Mouse (Mus musculus) ovary, postnatal 36 days (tissue): ENCODE data around the gene Ager.
A peak's percentile ranks its signal among the peaks of the same experiment; 100 is the strongest.

Experiments
- DNase-seq: peaks from one replicate; pipeline ENCODE4 v3.0.0; 2022; ENCODE audit warnings: low spot score, mixed read lengths

Gene Ager

DNA sequence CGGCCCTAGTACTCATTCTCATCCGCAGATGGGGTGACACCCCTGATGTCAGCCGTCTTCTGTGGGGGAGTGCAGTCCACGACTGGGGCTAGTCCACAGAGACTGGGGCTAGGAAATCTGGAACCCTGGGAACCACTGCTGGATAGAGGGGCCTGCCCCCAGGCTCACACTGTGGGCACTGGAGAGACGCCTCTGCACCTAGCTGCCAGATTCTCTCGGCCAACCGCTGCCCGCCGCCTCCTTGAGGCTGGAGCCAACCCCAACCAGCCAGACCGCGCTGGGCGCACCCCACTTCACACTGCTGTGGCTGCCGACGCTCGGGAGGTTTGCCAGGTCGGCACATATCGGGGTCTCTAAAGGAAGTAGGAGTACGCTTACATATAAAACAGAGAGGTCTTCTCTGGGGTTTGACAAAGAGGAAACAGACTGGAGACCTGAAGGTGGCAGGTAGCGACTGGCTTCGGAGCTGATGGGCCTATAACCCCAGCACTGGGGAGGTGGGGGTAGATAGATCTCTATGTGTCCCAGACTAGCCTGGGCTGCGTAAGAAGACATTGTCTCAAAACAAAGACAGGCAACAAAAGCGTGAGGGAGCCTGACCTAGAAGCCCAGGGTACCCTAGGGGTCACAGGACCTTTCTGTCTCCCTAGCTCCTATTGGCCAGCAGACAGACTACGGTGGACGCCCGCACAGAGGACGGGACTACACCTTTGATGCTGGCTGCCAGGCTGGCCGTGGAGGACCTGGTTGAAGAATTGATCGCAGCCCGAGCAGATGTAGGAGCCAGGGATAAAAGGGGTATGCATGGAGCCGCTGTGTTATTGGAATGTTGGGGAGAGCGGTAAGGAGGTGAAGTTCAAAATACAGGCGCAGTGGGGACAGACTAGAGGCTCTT, 11.5 kb upstream of the Ager start:
- DNase-seq = no peak

DNA sequence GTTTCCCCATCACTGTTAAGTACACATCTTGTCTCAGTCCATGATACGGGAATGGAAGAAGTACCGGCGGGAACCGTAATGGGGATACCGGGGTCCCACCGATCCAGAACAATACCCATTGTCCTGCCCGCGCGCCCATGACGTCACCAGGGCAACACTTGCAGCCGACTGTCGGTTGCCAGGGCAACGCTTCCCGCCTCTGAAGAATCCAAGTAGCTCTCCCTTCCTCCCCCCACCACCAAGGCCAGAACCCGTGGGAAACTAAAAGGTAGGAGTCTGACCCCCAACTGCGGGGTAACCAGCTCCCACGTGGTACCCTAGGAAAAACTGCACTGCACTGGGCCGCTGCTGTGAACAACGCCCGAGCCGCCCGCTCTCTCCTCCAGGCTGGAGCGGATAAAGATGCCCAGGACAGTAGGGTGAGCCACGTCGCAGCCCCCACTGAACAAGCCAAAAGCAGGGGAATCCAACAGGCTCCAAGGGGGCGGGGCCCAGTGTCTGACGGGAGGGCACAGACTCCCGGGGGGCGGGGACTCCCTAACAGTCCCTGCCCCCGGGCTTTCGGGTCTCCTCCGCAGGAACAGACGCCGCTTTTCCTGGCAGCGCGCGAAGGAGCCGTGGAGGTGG, 10.8 kb upstream of the Ager start:
- DNase-seq = peak; percentile 91

DNA sequence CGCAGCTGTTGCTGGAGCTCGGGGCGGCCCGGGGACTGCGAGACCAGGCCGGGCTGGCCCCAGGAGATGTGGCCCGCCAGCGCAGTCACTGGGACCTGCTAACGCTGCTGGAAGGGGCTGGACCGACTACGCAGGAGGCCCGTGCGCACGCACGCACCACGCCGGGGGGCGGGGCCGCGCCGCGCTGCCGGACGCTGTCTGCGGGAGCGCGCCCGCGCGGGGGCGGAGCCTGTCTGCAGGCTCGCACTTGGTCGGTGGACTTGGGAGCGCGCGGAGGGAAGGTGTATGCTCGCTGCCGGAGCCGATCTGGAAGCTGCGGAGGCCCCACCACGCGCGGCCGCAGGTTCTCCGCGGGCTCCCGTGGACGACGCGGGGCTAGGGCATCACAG, 10.2 kb upstream of the Ager start:
- peak; percentile 98 for DNase-seq

DNA sequence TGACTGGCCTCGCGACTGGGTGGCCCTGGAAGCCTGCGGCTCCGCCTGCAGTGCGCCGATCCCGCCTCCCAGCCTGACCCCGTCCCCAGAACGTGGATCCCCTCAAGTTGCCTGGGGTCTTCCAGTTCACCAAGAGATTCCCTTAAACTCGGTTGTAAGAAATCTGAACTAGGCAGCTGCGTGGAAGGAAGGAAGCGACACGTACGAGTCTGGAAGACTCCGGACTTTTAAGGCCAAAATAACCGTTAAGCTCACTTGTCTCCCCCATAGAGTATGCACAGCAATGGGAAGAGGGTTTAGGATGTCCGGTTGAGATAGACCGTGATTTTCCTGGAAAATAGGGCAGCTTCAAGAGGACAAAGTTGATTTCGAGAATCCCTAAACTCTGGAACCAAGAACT, 9.8 kb upstream of the Ager start:
- DNase-seq = no peak

- DNase-seq = no peak
Measured at GRCm38 (mm10) chr17:34588767-34589166, 8.9 kb upstream of the Ager start.

DNA sequence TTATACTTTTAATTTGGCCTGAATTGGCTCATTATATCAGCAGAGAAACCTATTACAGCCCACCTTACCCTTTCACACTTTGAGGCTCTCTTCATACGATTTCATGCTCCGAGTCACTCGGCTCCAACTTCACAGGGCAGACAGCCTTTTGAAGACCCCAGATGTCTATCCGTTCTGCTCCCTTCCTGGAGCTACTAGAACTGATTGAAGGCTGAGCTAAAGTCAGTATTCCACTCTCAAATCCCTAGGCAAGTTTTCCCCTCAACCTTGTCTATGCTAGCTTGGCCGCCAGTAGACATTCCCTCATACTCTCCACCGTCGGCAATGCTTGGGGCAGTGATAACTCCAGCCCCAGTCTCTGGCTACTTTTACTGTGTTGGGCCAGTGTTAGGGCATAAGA, 8.5 kb upstream of the Ager start:
- DNase-seq = no peak

- peak; percentile 46 for DNase-seq
Measured at GRCm38 (mm10) chr17:34589681-34590101, 8.0 kb upstream of the Ager start, which contains the start of gene Gpsm3. Gpsm3 (plus strand) TSS chr17:34589806.

GRCm38 (mm10) chr17:34590154-34590987, 7.3 kb upstream of the Ager start:
- no peak for DNase-seq

DNA sequence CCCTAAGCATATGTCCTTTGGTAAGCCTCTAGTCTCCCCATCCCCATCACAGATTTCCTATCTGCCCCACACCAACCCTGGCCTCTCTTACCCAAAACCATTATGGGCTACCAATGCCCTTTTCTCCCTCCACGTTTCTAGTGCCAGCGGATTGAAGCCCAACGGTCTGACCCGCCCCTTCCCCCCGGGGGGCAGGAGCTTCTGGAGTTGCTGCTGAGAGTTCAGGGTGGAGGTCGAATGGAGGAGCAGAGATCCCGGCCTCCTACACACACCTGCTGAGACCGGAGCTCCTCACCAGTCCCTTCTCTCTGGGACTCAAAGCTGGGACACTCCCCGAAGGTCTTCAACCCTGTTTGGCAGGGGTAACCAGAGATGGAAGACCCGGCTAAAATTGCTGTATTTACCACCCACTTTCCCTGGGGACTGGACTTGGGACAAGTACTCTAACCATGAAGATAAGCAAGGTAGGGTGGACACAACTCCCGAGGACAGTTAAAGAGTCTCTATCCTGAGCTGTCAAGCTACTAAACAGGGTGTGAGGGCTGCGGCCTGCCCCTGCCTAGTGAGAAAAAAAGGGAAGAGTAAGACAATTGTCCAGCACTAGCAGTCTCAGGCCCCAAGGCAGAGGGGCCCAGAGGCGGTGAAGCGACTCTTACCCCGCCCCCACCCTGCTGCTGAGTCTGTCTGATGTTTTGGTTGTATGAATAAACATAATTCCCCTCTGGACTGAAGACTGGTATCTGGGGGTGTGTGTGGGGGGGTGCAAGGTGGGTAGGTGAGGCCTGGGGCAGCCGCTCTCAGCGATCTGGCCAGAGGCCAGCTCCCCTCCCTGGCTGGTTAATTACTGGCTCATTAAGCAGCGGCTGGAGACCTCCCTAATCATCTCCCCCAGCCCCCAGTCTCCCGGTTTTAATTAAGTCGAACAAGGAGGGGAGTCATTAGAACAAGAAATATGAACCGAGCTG, 6.4 kb upstream of the Ager start, which contains the start of gene Pbx2:
Pbx2 (plus strand) TSS at position 238 of the 965 bp plus-strand sequence.
- no peak for DNase-seq

DNA sequence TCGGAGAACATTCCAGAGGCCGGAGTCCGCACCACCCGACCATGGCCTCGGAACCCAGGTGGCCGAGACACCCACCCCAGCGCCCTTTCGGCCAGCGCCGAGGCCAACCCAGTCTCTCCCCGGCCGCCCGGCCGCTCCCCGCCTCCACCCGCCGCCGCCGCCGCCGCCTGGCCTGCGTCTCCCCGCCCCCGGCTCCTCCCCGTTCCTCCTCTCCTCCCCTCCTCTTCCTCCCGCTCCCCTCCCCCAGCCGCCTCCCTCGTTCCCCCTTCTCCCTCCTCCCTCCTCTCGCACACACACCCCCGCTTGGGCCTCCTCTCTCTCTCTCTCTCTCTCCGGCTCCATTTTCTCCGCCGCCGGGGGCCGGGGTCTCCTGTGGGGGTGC, 5.7 kb upstream of the Ager start:
- peak; percentile 92 for DNase-seq

DNA sequence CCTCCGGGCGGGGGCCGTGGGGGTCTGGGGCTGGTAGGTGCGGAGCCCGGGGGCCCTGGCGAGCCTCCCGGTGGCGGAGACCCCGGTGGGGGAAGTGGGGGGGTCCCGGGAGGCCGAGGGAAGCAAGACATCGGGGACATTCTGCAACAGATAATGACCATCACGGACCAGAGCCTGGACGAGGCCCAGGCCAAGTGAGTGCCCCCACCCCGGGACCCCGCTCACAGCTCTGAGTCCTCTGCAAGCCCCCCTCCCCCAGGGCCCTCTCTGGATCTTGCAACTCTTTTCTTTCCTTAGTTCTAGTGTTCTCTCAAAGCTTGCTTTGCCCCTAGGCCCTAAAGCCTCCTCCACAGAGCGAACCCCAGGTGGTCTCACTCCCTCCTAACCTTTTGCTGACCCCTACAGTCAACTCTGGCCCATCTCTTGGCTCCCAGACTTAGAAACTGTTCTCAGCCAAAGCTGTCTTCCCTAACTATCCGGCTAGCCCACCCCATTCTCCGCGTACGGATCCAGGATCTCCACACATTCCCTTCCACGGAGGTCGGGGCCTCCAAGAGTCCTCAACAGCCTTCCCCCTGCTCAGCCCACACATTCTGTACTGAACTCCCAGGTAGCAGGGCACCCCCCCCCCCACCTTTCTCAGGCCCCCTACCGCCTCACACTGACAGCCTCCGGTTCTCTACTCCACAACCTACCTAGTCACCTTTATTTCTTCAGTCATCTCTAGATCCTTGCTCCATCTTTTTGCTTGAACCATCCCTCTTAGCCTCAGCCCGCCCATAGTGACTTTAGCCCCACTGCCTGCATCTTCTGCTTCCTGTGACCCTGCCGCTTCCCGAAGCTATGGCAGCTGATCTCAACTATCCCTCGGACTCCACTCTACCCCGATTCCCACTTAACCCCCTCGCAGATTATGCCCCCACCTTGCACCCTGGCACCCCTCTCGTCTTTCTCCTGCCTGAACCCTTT, 4.8 kb upstream of the Ager start:
- DNase-seq = no peak

- DNase-seq = no peak
Measured at GRCm38 (mm10) chr17:34593752-34594525, 3.7 kb upstream of the Ager start.

GRCm38 (mm10) chr17:34596098-34596497, 1.6 kb upstream of the Ager start:
- DNase-seq = no peak

- DNase-seq = no peak
Measured at GRCm38 (mm10) chr17:34599891-34600290, 2.2 kb downstream of the Ager start.

DNA sequence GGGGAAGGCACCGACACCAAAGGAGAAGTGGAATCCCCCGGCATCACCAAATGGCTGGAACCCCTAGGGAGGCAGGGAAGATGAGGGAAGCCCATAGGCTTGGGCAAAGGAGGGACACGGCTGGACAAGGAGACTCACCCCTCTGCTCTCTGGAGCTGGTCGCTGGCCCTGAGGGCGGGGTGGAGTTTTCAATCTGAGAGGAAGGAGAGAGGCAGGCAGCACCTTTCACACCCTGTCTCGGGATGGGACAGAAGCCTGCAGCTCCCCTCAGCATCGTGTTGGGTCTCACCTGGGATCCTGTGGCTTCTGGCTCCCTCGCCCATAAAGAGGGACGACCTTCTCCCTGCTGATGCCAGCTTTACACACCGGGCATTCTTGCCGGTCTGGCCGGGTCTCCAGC, 4.1 kb downstream of the Ager start:
- DNase-seq = no peak

DNA sequence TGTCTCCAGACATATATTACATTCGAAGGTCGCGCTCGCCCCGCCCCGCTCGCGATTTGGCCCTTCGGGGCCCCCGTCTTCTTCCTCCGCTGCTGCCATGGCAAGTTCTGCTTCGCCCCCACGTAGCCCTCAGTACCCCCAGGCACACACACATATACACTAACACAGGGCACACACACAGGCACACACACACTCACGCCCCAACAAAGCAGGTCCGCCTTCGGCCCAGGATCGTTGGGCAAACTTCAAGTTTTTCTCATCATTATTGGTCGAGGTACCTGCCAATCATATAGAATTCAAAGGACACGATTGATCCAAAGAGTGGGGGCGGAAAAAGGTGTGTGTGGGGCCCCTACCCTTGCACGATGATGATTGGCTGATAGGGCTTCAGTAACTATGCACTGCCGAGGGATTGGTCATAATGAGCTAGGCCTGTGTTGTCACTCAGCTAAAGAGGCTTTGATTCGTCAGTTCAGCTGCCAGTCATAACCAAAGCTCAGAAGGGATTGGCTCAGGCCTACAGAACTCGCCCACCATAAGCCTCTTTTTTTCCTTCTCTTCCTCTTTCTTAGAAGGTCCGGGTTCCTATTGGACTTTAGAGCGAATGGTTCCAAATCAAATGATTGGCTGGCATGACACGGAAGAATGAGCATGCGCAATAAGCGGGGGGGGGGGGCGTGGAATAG, 5.9 kb downstream of the Ager start, which contains the start of gene Rnf5:
Rnf5 (minus strand) TSS at position 316 of the 686 bp plus-strand sequence.
- peak; percentile 86 for DNase-seq

DNA sequence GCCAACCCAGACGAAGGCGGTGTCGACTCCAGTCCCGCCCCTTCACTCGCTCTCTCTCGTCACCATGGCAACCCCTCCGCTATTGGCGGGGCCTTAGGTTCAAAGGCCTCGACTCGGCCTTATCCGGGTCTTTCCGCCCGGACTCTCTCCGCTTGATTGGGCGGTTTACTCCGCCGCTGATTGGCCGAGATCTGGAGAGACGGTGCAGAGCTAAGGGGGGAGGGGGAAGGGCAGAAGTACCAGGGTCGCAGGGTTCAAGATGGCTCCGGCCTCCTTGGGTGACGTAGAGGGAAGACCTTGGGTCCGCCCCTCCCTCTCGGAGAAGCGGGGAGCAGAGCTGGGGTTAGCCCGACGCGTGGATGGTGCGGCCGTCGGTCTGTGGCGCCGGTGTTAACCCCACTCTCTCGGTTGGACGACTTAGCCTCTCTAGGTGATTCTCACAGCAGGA, 6.4 kb downstream of the Ager start, which contains the start of gene Agpat1:
Agpat1 (plus strand) TSS at position 202 of the 448 bp plus-strand sequence.
- DNase-seq = peak; percentile 95

GRCm38 (mm10) chr17:34604511-34605237, 7.0 kb downstream of the Ager start:
- DNase-seq = no peak
